Mouse (Mus musculus) kidney, embryonic 15.5 days (tissue): ENCODE results near the gene Sv2b. TPM values are rescaled to one million over a fixed set of nuclear protein-coding genes. Genes with fewer than 3 reads are reported as not detected.

ENCODE experiments used
- ATAC-seq: fragments of 200-750 bp; cut with Nextera tagmentation; replicated peaks from 2 replicates; pipeline ENCODE4 v1.8.0; 2017; ENCODE audit warnings: moderate TSS enrichment; ENCODE audit not compliant: low FRiP score
- H3K27ac ChIP-seq: fragments of 300-500 bp; sonication (generic); 2 replicates; pipeline ENCODE4 v1.5.1; 2015; ENCODE audit warnings: mild to moderate bottlenecking, inconsistent platforms
- H3K27me3 ChIP-seq: fragments of 300-500 bp; sonication (generic); 2 replicates; pipeline ENCODE4 v1.6.1; 2015; ENCODE audit warnings: inconsistent platforms
- H3K36me3 ChIP-seq: fragments of 300-500 bp; sonication (generic); 2 replicates; pipeline ENCODE4 v1.6.1; 2015; ENCODE audit warnings: inconsistent platforms
- H3K4me1 ChIP-seq: fragments of 300-500 bp; sonication (generic); 2 replicates; pipeline ENCODE4 v1.6.1; 2015; ENCODE audit warnings: inconsistent platforms
- H3K4me2 ChIP-seq: fragments of 300-500 bp; sonication (generic); 2 replicates; pipeline ENCODE4 v1.6.1; 2015; ENCODE audit warnings: moderate library complexity, mild to moderate bottlenecking, inconsistent platforms
- H3K4me3 ChIP-seq: fragments of 300-500 bp; sonication (generic); replicated peaks from 2 replicates; pipeline ENCODE4 v1.5.1; 2015; ENCODE audit warnings: mild to moderate bottlenecking, inconsistent platforms
- H3K9ac ChIP-seq: fragments of 300-500 bp; sonication (generic); 2 replicates; pipeline ENCODE4 v1.6.1; 2015; ENCODE audit warnings: mild to moderate bottlenecking, inconsistent platforms
- H3K9me3 ChIP-seq: fragments of 300-500 bp; sonication (generic); replicated peaks from 2 replicates; pipeline ENCODE4 v1.6.1; 2016; ENCODE audit warnings: inconsistent platforms
- WGBS: fragments of 180-500 bp; shearing (Covaris S2); methylation state at CpG from one replicate; pipeline ENCODE4 v1.1.7; 2015; ENCODE audit warnings: mixed read lengths; 5-methylcytosine and 5-hydroxymethylcytosine counted together
- polyA plus RNA-seq: library from polyadenylated mRNA; unstranded; fragments of >200 nt; fragmentation: Nextera tagmentation; extraction: Ambion mirVana; gene quantifications from 2 replicates; pipeline ENCODE4 v1.2.1, GENCODE M21; 2015

Sv2b gene
- polyA plus RNA-seq, 1 experiment from 2014 or later: 0.92 TPM

- Histone ChIP-seq H3K4me1 (0 out of 2 replicates have a peak, but pooled peaks cover 11% of the 10 kb centered on the region), H3K9me3 (no peaks in the 10 kb centered on the region), H3K36me3 (no peaks in the 10 kb centered on the region), H3K9ac (no peak overlapping the region), H3K27ac (no peak overlapping the region), H3K4me3 (no peak overlapping the region), H3K27me3 (no peaks in the 10 kb centered on the region), H3K4me2 (no peak overlapping the region)
- WGBS: 69% methylated on average over 3 of the region's 3 CpGs
- no peak for ATAC-seq
These were observed 26.1 kb downstream of the Sv2b start for GRCm38 (mm10) chr7:75282951-75283350.

DNA sequence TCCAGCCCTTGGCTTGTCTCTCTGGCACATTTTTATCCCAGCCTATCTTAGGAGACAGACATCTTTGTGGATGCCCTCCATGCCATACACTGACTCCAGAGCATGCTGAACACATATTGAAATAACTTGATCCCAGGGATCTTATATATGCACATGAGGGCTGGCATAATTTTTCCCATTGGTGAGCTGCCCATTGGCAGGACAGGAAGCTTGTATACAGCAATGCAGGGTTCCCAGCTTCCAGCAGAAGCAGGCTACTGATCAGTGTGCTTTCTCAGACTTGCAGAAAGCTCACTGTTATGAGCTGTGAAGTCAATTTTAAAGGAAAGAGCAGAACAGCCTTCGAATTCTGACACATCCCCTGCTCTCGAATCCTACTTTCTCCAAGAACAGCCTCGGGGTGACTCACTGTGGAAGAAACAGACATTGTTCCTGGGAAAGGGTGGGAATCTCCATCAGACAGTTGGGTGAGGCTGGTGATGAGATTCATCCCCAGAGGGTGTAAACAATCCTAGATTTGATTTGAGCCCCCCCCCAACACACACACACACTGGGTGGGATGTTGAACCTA lies 26.9 kb downstream of the Sv2b start:
- no peak overlapping the region for H3K9ac ChIP-seq
- no peak overlapping the region for H3K4me2 ChIP-seq
- 0 out of 2 replicates have a peak, but pooled peaks cover 11% of the 10 kb centered on the region for H3K4me1 ChIP-seq
- 75% methylated on average over 3 of the region's 3 CpGs for WGBS
- no peak for ATAC-seq
- no peak overlapping the region for H3K4me3 ChIP-seq
- no peaks in the 10 kb centered on the region for H3K9me3 ChIP-seq
- H3K27ac ChIP-seq: no peak overlapping the region
- no peaks in the 10 kb centered on the region for H3K36me3 ChIP-seq
- H3K27me3 ChIP-seq: no peaks in the 10 kb centered on the region

- Histone ChIP-seq H3K36me3 (no peaks in the 10 kb centered on the region), H3K4me1 (0 out of 2 replicates have a peak, but pooled peaks cover 11% of the 10 kb centered on the region), H3K9me3 (no peaks in the 10 kb centered on the region), H3K9ac (no peak overlapping the region), H3K4me3 (no peak overlapping the region), H3K27me3 (no peaks in the 10 kb centered on the region), H3K4me2 (no peak overlapping the region), H3K27ac (no peak overlapping the region)
- WGBS: 85% methylated on average over 4 of the region's 4 CpGs
- no peak for ATAC-seq
These were observed 28.0 kb downstream of the Sv2b start for GRCm38 (mm10) chr7:75281106-75281505.

DNA sequence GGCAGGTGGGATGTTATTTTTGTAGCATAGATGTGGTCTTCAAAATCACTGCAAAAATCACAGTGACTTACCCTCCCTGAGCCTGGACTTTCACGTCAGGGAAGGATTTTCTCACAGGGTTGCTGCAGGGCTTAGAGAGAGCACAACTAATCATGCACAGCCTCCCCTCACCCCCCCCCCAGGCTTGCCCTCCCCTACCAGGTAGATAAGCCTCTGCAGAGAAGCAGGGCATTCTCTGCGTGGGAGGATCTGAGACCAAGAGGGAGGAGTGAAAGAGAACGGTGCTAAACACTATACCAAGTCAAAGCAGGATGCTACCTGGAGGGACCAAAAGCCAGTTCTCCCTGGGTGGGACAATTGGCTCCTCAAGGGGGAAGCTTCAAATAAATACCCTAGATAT lies 31.2 kb downstream of the Sv2b start:
- H3K9me3 ChIP-seq: no peaks in the 10 kb centered on the region
- no peaks in the 10 kb centered on the region for H3K27me3 ChIP-seq
- no peaks in the 10 kb centered on the region for H3K36me3 ChIP-seq
- H3K9ac ChIP-seq: no peak overlapping the region
- 0 out of 2 replicates have a peak, but pooled peaks cover 11% of the 10 kb centered on the region for H3K4me1 ChIP-seq
- H3K27ac ChIP-seq: no peak overlapping the region
- no peak; the same call in 1 of the 2 replicates for ATAC-seq
- H3K4me2 ChIP-seq: no peak overlapping the region
- 20% methylated on average over 3 of the region's 3 CpGs for WGBS
- no peak overlapping the region for H3K4me3 ChIP-seq

- Histone ChIP-seq H3K4me2 (no peak overlapping the region), H3K9ac (no peak overlapping the region), H3K27me3 (no peaks in the 10 kb centered on the region), H3K4me1 (0 out of 2 replicates have a peak, but pooled peaks cover 11% of the 10 kb centered on the region), H3K4me3 (no peak overlapping the region), H3K9me3 (no peaks in the 10 kb centered on the region), H3K27ac (no peak overlapping the region), H3K36me3 (no peaks in the 10 kb centered on the region)
- ATAC-seq: no peak
These were observed 32.3 kb downstream of the Sv2b start for GRCm38 (mm10) chr7:75276739-75277138.

GRCm38 (mm10) chr7:75274518-75274917 lies 34.5 kb downstream of the Sv2b start:
- Histone ChIP-seq H3K27ac (no peak overlapping the region), H3K4me1 (0 out of 2 replicates have a peak, but pooled peaks cover 6% of the 10 kb centered on the region), H3K9ac (no peak overlapping the region), H3K4me2 (no peak overlapping the region), H3K36me3 (no peaks in the 10 kb centered on the region), H3K4me3 (no peak overlapping the region), H3K27me3 (no peaks in the 10 kb centered on the region), H3K9me3 (no peaks in the 10 kb centered on the region)
- ATAC-seq: no peak
- WGBS: 74% methylated on average over 3 of the region's 3 CpGs

- H3K9me3 ChIP-seq: no peaks in the 10 kb centered on the region
- H3K4me3 ChIP-seq: no peak overlapping the region
- H3K27ac ChIP-seq: no peak overlapping the region; the same call in 1 of the 2 replicates
- no peaks in the 10 kb centered on the region for H3K36me3 ChIP-seq
- no peak overlapping the region for H3K9ac ChIP-seq
- H3K4me1 ChIP-seq: no peaks in the 10 kb centered on the region
- H3K27me3 ChIP-seq: no peaks in the 10 kb centered on the region
- no peak overlapping the region for H3K4me2 ChIP-seq
- WGBS: 80% methylated on average over 2 of the region's 2 CpGs
- ATAC-seq: no peak
These were observed 35.4 kb downstream of the Sv2b start for GRCm38 (mm10) chr7:75273633-75274032.

DNA sequence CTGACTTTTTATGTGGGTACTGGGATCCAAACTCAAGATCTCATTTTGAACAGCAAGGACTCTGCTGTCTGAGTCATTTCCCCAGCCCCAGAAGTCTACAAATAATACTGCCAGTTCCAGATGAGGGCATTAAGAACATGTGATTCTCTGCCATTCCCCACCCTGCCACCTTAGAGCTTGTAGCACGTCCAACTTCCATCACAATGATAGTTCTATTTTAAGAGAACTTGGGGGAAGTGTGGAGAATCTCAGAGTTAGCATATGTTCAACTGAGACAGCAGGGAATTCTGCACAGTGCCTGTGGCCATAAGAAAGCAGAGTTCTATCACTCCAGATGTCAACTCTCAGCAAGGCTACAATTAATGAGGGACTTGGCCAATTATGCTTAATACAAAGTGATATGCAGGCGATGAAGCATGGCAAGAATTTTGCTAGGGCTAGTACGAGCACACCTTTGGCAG lies 37.1 kb downstream of the Sv2b start:
- Histone ChIP-seq H3K4me2 (no peak overlapping the region), H3K9ac (no peak overlapping the region), H3K9me3 (no peaks in the 10 kb centered on the region), H3K36me3 (no peaks in the 10 kb centered on the region), H3K4me3 (no peak overlapping the region), H3K27me3 (no peaks in the 10 kb centered on the region), H3K4me1 (no peaks in the 10 kb centered on the region), H3K27ac (no peak overlapping the region)
- 74% methylated on average over 3 of the region's 3 CpGs for WGBS
- no peak for ATAC-seq

DNA sequence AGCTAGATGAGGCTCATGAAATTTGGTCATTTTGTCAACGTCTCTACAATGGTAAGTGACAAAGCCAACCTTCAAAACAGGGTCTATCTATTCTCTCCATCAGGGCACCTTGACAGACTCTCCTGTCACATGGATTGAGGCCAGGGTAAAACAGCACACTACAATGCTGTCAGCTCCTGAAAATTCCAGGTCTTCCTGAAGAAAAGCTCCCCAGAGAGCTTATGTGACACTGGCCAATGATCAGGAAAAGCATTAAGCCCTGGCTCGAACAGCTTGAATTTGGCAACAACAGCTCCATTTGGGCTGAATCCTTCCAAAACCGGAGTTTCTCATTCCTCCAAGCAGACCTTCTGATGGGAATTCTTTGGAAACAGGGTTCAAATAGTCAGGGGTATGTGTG lies 37.8 kb downstream of the Sv2b start:
- no peaks in the 10 kb centered on the region for H3K36me3 ChIP-seq
- no peaks in the 10 kb centered on the region for H3K9me3 ChIP-seq
- no peak overlapping the region for H3K4me2 ChIP-seq
- H3K4me1 ChIP-seq: no peaks in the 10 kb centered on the region
- no peak overlapping the region for H3K9ac ChIP-seq
- no peak overlapping the region for H3K4me3 ChIP-seq
- 84% methylated on average over 3 of the region's 3 CpGs for WGBS
- ATAC-seq: no peak
- H3K27ac ChIP-seq: no peak overlapping the region
- H3K27me3 ChIP-seq: no peaks in the 10 kb centered on the region

- Histone ChIP-seq H3K9me3 (no peaks in the 10 kb centered on the region), H3K9ac (no peak overlapping the region), H3K36me3 (no peaks in the 10 kb centered on the region), H3K4me2 (no peak overlapping the region), H3K4me3 (no peak overlapping the region), H3K27me3 (no peaks in the 10 kb centered on the region), H3K27ac (no peak overlapping the region), H3K4me1 (no peaks in the 10 kb centered on the region)
- WGBS: 55% methylated on average over 4 of the region's 4 CpGs
- ATAC-seq: no peak
These were observed 41.8 kb downstream of the Sv2b start for GRCm38 (mm10) chr7:75267236-75267635.

DNA sequence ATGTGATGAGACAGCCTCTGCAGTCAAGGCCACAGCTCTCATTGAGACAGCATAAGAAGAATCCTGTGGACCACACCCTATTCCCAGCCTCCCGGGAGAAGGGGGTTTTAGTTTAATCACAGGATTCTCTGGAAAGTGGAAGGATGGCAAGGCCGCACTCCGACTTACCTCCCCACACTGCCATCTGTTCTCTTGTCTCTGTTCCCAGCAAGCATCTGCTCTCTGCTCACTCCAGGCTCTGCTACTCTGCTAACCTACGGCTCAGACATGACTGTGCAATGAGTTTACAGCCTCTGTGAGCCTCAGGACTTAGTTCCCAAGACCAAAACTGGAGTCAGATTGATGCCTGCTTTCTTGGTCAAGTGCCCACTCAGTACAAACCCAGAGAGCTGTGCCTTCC lies 43.8 kb downstream of the Sv2b start:
- Histone ChIP-seq H3K9ac (no peak overlapping the region), H3K27ac (no peak overlapping the region), H3K4me3 (no peak overlapping the region), H3K9me3 (no peaks in the 10 kb centered on the region), H3K4me2 (no peak overlapping the region), H3K4me1 (no peaks in the 10 kb centered on the region), H3K36me3 (no peaks in the 10 kb centered on the region), H3K27me3 (no peaks in the 10 kb centered on the region)
- 67% methylated on average over 4 of the region's 4 CpGs for WGBS
- ATAC-seq: no peak

- Histone ChIP-seq H3K36me3 (no peaks in the 10 kb centered on the region), H3K9me3 (no peaks in the 10 kb centered on the region), H3K27ac (no peak overlapping the region), H3K4me3 (no peak overlapping the region), H3K9ac (no peak overlapping the region), H3K4me2 (no peak overlapping the region), H3K4me1 (no peaks in the 10 kb centered on the region), H3K27me3 (no peaks in the 10 kb centered on the region)
- WGBS: 23% methylated on average over 3 of the region's 3 CpGs
- no peak for ATAC-seq
These were observed 49.1 kb downstream of the Sv2b start for GRCm38 (mm10) chr7:75259945-75260344.
